Mouse (Mus musculus) neural tube, embryonic 14.5 days (tissue): ENCODE results near the gene Masp2. TPM values are rescaled to one million over a fixed set of nuclear protein-coding genes. Genes with fewer than 3 reads are reported as not detected.

ENCODE experiments used
- ATAC-seq: fragments of 200-750 bp; cut with Nextera tagmentation; 2 replicates; pipeline ENCODE4 v1.8.0; 2017; ENCODE audit warnings: low read depth, mild to moderate bottlenecking, moderate TSS enrichment, moderate library complexity
- H3K27ac ChIP-seq: fragments of 300-500 bp; sonication (generic); 2 replicates; pipeline ENCODE4 v1.5.1; 2014; ENCODE audit warnings: low read depth, mild to moderate bottlenecking, control low read depth, low read length, moderate library complexity, mixed read lengths
- H3K27me3 ChIP-seq: fragments of 300-500 bp; sonication (generic); 2 replicates; pipeline ENCODE4 v1.6.1; 2014; ENCODE audit warnings: low read length; ENCODE audit not compliant: control insufficient read depth, insufficient read depth
- H3K36me3 ChIP-seq: fragments of 300-500 bp; sonication (generic); 2 replicates; pipeline ENCODE4 v1.6.1; 2014; ENCODE audit warnings: low read length, mixed read lengths; ENCODE audit not compliant: control insufficient read depth, insufficient read depth
- H3K4me1 ChIP-seq: fragments of 300-500 bp; sonication (generic); 2 replicates; pipeline ENCODE4 v1.6.1; 2014; ENCODE audit warnings: low read length; ENCODE audit not compliant: control insufficient read depth, insufficient read depth
- H3K4me2 ChIP-seq: fragments of 300-500 bp; sonication (generic); 2 replicates; pipeline ENCODE4 v1.6.1; 2014; ENCODE audit warnings: mild to moderate bottlenecking, low read depth, low read length, control low read depth
- H3K4me3 ChIP-seq: fragments of 300-500 bp; sonication (generic); 2 replicates; pipeline ENCODE4 v1.5.1; 2014; ENCODE audit warnings: low read depth, low read length, control low read depth, mixed read lengths
- H3K9ac ChIP-seq: fragments of 300-500 bp; sonication (generic); replicated peaks from 2 replicates; pipeline ENCODE4 v1.6.1; 2014; ENCODE audit warnings: low read depth, mild to moderate bottlenecking, control low read depth, low read length, mixed read lengths
- H3K9me3 ChIP-seq: fragments of 300-500 bp; sonication (generic); 2 replicates; pipeline ENCODE4 v1.6.1; 2016; ENCODE audit warnings: low read length; ENCODE audit not compliant: control insufficient read depth
- WGBS: fragments of 180-500 bp; shearing (Covaris S2); extraction: QIAGEN DNeasy Blood & Tissue Kit; methylation state at CpG from one replicate; pipeline ENCODE4 v1.1.7; 2014; 5-methylcytosine and 5-hydroxymethylcytosine counted together
- polyA plus RNA-seq: library from polyadenylated mRNA; unstranded; fragments of >200 nt; fragmentation: Nextera tagmentation; extraction: Ambion mirVana; gene quantifications from 2 replicates; pipeline ENCODE4 v1.2.1, GENCODE M21; 2014

The Masp2 gene
- polyA plus RNA-seq, 1 experiment from 2014 or later, result 1.8 TPM

DNA sequence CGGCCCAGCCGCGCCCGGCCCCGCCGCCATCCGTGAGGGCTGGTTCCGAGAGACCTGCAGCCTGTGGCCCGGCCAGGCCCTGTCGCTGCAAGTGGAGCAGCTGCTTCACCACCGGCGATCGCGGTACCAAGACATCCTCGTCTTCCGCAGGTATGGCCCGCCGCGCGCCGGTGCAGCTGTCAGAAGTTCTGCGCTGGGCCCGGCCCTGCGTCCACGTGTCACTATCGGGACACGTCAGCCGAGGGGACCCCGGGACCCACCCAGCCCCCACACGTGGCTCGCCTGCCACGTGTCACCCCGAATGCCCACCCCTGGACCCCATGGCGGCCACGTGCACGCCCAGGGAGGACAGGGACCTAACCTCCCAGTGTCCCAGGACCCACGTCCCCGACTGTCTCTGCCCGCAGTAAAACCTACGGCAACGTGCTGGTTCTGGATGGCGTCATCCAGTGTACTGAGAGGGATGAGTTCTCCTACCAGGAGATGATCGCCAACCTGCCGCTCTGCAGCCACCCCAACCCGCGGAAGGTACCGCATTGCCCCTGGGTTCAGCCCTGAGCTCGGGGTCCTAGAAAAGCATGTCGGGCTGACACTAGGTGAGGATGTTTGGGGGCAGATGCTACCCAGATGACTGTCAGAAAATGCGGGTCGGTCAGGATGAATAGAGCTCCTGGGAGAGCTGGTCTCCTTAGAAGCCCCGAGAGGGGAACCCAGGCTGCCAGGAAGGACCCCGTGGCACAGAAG is 10.5 kb upstream of the Masp2 start:
- ATAC-seq, result peak; percentile 59; the same call in 1 of the 2 replicates
- under 1% methylated on average over 52 of the region's 53 CpGs for WGBS
- H3K9me3 ChIP-seq, result no peaks in the 10 kb centered on the region
- H3K9ac ChIP-seq, result peak overlapping the region; percentile 80
- H3K27ac ChIP-seq, result 0 out of 2 replicates have a peak overlapping the region, but pooled peaks have one; percentile 16
- H3K4me3 ChIP-seq, result peak overlapping the region; percentile 61
- H3K27me3 ChIP-seq, result no peaks in the 10 kb centered on the region
- peaks cover 27% of the 10 kb centered on the region for H3K36me3 ChIP-seq
- H3K4me1 ChIP-seq, result peaks cover 15% of the 10 kb centered on the region
- H3K4me2 ChIP-seq, result peak overlapping the region; percentile 96

DNA sequence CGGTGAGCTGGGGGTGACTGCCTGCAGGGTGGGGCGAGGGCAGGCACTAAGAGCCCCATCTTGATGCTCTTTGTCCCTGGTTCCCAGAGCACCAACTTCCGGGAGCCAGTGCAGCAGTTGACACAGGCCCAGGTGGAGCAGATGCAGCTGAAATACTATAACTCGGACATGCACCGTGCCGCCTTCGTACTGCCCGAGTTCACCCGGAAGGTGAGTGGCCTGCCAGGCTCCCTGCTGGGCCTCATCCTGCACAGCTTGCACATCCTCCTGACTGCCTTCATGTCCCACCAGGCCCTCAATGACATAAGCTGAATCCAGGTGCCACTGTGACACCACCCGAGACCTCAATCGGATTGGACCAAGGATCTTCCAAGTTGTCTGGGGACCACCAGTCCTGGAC is 8.4 kb upstream of the Masp2 start:
- whole genome bisulfite sequencing, result 94% methylated on average over 11 of the region's 11 CpGs

DNA sequence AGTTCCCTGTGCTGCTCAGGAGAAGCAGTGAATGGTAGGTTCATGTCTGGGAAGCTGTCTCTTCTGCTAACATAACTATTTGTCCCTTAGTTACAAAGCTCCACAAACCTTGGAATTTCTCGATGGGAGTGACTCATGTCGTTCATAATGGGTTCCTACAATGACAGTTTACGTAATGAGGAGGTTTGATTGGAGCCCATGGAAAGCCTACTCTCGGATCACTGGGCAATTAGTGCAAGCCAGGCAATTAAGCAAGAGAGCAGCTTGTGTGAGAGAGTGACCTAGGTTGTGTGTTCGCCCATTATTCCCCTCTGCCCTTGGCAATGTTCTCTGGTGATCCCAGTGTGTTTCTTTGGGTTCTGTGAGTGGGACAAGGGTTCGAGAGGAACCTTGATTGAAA is 6.4 kb upstream of the Masp2 start:
- no peak overlapping the region for H3K4me2 ChIP-seq
- no peak for ATAC-seq

More for the DNA sequence above, 8.4 kb upstream of the Masp2 start:
- Histone ChIP-seq H3K4me2 (no peak overlapping the region), H3K4me1 (peaks cover 15% of the 10 kb centered on the region), H3K9me3 (no peaks in the 10 kb centered on the region), H3K27me3 (no peaks in the 10 kb centered on the region), H3K27ac (no peak overlapping the region), H3K9ac (no peak overlapping the region), H3K4me3 (no peak overlapping the region), H3K36me3 (peaks cover 27% of the 10 kb centered on the region)
- no peak for ATAC-seq

DNA sequence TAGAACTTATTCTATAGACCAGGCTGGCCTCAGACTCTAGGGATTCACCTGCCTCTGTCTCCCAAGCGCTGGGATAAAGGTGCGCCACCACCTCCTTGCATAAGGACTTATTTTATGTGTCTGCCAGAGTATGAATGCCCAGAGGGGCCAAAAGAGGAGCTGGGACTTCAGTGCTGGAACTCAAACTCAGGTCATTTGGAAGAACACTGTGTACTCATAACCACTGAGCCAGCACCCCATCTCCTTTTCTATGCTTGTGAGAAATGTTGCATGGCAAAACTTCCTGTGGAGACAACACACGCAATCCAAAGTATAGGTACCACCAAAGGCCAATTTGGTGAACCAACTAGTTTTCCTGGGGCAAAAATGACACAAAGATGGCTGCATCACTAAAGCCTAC is 5.6 kb upstream of the Masp2 start:
- peaks cover 11% of the 10 kb centered on the region for H3K4me1 ChIP-seq
- no peak overlapping the region for H3K9ac ChIP-seq
- H3K4me3 ChIP-seq, result no peak overlapping the region
- H3K9me3 ChIP-seq, result no peaks in the 10 kb centered on the region
- 97% methylated on average over 3 of the region's 3 CpGs for WGBS
- H3K27me3 ChIP-seq, result no peaks in the 10 kb centered on the region
- ATAC-seq, result no peak
- H3K36me3 ChIP-seq, result peaks cover 27% of the 10 kb centered on the region
- H3K4me2 ChIP-seq, result no peak overlapping the region
- H3K27ac ChIP-seq, result no peak overlapping the region

More for the DNA sequence above, 6.4 kb upstream of the Masp2 start:
- peaks cover 27% of the 10 kb centered on the region for H3K36me3 ChIP-seq
- no peak overlapping the region for H3K4me3 ChIP-seq
- H3K9me3 ChIP-seq, result no peaks in the 10 kb centered on the region
- no peak overlapping the region for H3K27ac ChIP-seq
- H3K4me1 ChIP-seq, result peaks cover 11% of the 10 kb centered on the region
- WGBS, result 88% methylated on average over 6 of the region's 6 CpGs
- no peaks in the 10 kb centered on the region for H3K27me3 ChIP-seq
- H3K9ac ChIP-seq, result no peak overlapping the region

DNA sequence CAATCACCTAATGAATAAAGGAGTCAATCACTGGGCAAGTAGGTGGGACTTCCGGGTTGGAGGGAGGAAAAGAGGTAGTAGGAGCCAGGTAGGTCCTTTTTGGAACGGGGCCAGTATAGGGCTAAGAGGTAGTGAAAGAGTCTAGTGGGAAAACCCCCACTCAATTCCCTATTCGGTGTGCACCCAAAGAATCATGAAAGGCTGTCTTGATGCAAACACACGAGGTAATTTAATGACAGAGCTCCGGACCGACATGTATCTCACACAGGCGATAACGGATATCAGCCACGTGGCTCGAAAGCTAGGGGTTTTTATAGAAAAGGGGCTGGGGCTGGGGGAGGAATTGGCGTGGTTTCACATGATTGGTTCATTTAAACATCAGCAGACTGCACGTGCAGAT is 3.5 kb upstream of the Masp2 start:
- H3K36me3 ChIP-seq, result peaks cover 21% of the 10 kb centered on the region
- no peak for ATAC-seq
- H3K27ac ChIP-seq, result no peak overlapping the region
- no peaks in the 10 kb centered on the region for H3K9me3 ChIP-seq
- no peaks in the 10 kb centered on the region for H3K27me3 ChIP-seq
- H3K4me2 ChIP-seq, result no peak overlapping the region
- WGBS, result 94% methylated on average over 12 of the region's 12 CpGs
- no peaks in the 10 kb centered on the region for H3K4me1 ChIP-seq
- no peak overlapping the region for H3K4me3 ChIP-seq
- H3K9ac ChIP-seq, result no peak overlapping the region

DNA sequence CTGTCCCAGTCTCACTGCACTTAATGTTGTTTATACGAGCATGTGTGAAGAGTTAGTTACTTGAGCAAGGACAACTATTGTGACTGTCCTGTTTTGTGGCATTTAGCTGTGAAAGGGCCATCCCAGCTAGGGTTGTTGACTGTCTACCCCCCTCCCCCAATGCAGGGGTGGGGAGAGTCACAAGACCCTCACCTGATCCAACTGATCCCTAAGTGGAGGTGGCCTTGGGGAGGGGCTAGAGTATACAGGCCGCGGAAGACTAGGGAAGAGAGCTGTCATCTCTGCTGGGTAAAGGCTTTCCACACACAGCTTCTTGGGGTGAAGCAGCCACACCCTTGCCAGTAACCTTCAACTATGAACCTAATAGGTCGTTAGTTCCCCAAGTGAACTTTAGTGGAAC is 2.0 kb upstream of the Masp2 start:
- Histone ChIP-seq H3K27ac (no peak overlapping the region), H3K36me3 (peaks cover 8% of the 10 kb centered on the region), H3K9me3 (no peaks in the 10 kb centered on the region), H3K4me1 (no peaks in the 10 kb centered on the region), H3K27me3 (no peaks in the 10 kb centered on the region), H3K4me3 (no peak overlapping the region), H3K9ac (no peak overlapping the region), H3K4me2 (no peak overlapping the region)
- WGBS, result 94% methylated on average over 4 of the region's 4 CpGs
- no peak for ATAC-seq

DNA sequence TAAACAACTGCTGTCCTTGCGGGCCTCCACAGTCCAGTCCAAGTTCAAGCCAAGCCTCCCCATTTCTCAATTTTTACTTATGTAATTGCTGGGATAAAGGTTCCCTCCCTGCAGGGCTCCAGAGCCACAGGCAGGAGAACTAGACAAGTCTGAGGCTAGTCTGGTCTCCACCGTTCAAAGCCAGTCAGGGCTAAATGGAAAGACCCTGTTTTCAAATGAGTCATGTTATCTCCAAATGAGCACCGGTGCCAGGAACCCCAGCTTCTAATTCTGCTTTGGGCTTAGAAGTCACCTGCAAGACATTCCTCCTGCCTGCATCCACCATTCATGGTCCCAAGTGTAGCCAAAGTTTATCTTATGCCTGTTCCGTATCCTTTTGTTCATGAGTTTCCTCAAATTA is 483 bp upstream of the Masp2 start:
- no peaks in the 10 kb centered on the region for H3K9me3 ChIP-seq
- no peak overlapping the region for H3K4me2 ChIP-seq
- no peak for ATAC-seq
- no peak overlapping the region for H3K27ac ChIP-seq
- no peaks in the 10 kb centered on the region for H3K36me3 ChIP-seq
- H3K9ac ChIP-seq, result no peak overlapping the region
- WGBS, result 92% methylated on average over 4 of the region's 4 CpGs
- H3K4me3 ChIP-seq, result no peak overlapping the region
- H3K27me3 ChIP-seq, result no peaks in the 10 kb centered on the region
- H3K4me1 ChIP-seq, result no peaks in the 10 kb centered on the region

DNA sequence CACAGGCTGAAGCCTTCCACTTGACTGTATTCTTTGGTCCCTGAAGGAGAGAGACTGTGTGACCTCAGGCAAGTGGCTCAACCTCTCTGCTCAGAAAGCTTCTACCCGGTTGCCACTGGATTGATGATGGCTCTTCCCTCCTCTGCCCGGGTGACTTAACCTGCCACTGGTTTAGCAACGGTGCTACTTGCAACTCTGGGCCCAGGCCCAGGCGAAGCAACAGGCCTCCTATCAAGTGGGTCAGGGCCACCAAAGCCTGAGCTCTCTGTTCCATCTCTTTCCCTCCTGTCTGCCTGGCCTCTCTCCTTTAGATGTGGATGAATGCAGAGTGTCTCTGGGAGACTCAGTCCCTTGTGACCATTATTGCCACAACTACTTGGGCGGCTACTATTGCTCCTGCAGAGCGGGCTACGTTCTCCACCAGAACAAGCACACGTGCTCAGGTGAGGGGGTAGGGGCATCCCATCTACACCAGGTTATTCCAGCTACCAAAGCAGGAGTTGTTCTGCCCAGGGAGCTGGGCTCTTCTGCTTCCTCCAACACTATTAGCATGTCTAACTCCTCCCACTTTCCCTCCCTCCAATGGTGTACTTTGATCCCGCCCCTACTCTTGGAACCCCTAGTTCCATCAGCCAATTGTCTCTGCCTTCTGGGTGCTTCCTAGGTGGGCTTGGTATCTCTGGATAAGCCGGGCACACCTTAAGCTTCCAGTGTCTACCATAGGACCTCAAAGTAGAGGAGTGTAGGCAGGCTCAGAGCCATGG is 1.2 kb downstream of the Masp2 start:
- no peaks in the 10 kb centered on the region for H3K4me1 ChIP-seq
- H3K4me2 ChIP-seq, result no peak overlapping the region
- H3K4me3 ChIP-seq, result no peak overlapping the region
- no peak overlapping the region for H3K27ac ChIP-seq
- no peaks in the 10 kb centered on the region for H3K9me3 ChIP-seq
- H3K27me3 ChIP-seq, result no peaks in the 10 kb centered on the region
- ATAC-seq, result no peak
- H3K9ac ChIP-seq, result no peak overlapping the region
- no peaks in the 10 kb centered on the region for H3K36me3 ChIP-seq
- 75% methylated on average over 10 of the region's 10 CpGs for WGBS

DNA sequence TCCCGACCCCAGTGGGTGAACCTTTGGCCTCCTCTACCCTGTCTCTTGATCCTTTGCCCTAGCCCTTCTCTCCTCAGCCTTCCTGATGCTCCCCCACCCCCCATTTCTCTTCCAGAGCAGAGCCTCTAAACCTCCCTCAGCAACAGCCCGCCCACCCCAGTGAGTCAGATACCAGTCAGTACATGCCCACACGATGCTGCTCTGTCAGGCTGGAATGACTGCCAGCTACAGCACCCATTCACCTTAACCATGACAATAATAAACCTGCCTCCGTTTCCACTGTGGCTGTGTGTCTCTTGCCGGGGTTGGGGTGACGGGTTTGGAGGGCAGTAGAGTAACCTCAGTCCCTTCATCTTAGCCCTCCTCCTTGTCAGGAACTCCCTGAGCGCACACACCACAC is 1.8 kb downstream of the Masp2 start:
- Histone ChIP-seq H3K4me1 (no peaks in the 10 kb centered on the region), H3K36me3 (0 out of 2 replicates have a peak, but pooled peaks cover 4% of the 10 kb centered on the region), H3K9ac (no peak overlapping the region), H3K4me2 (no peak overlapping the region), H3K9me3 (no peaks in the 10 kb centered on the region), H3K27me3 (no peaks in the 10 kb centered on the region), H3K27ac (no peak overlapping the region), H3K4me3 (no peak overlapping the region)
- 81% methylated on average over 7 of the region's 7 CpGs for WGBS
- ATAC-seq, result no peak
